Mouse (Mus musculus) brown adipose tissue, adult 24 weeks (tissue): ENCODE results near the gene Zbtb45. TPM values are rescaled to one million over a fixed set of nuclear protein-coding genes. Genes with fewer than 3 reads are reported as not detected.

Experiments used
- H3K27ac ChIP-seq: fragments of 200-500 bp; replicated peaks from 2 replicates; pipeline ENCODE4 v1.5.1; 2012; ENCODE audit warnings: low read depth, mild to moderate bottlenecking, low read length
- H3K4me1 ChIP-seq: fragments of 200-500 bp; 2 replicates; pipeline ENCODE4 v1.6.1; 2012; ENCODE audit warnings: low read length, mixed read lengths; ENCODE audit not compliant: control insufficient read depth, insufficient read depth, insufficient read length
- H3K4me3 ChIP-seq: fragments of 200-500 bp; 2 replicates; pipeline ENCODE4 v1.5.1; 2012; ENCODE audit warnings: low read depth, mild to moderate bottlenecking, low read length, moderate library complexity; ENCODE audit not compliant: insufficient read depth
- polyA plus RNA-seq: library from polyadenylated mRNA; stranded (reverse); fragments of >200 nt; gene quantifications from 2 replicates; pipeline ENCODE4 v1.2.4, GENCODE M21; 2012; ENCODE audit not compliant: missing spikeins, insufficient read depth, insufficient read length

Gene Zbtb45
- polyA plus RNA-seq, 1 experiment: 2.1 TPM

DNA sequence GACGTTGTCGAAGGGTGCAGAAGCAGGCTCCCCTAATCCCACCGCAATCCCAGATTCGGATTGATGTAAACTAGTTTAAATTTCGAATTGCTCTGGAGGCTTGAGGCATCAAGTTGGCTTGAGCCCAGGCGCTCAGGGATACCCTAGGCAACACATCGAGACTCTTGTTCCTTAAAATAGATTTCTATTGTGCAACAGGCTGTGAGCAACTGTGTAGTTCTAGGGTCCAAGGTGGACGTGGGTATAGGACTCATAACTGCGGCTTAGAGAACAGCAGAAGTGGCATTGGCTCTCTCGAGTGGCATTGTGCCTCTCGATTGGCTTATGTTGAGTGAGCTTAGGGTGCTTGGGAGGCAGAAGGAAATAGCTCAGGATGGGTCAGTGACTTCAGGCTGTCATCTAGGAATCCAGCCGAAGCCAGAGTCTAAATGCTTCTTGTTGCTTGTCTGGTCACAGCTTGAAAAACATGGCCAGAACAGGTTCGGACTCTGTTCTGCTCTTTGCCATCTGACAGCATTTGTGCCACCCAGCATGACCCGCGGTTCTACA lies 28.9 kb upstream of the Zbtb45 start:
- peak overlapping the region; percentile 96 for H3K27ac ChIP-seq
- no peaks in the 10 kb centered on the region; the same call in none of the 2 replicates for H3K4me1 ChIP-seq
- H3K4me3 ChIP-seq: peak overlapping the region; percentile 93

DNA sequence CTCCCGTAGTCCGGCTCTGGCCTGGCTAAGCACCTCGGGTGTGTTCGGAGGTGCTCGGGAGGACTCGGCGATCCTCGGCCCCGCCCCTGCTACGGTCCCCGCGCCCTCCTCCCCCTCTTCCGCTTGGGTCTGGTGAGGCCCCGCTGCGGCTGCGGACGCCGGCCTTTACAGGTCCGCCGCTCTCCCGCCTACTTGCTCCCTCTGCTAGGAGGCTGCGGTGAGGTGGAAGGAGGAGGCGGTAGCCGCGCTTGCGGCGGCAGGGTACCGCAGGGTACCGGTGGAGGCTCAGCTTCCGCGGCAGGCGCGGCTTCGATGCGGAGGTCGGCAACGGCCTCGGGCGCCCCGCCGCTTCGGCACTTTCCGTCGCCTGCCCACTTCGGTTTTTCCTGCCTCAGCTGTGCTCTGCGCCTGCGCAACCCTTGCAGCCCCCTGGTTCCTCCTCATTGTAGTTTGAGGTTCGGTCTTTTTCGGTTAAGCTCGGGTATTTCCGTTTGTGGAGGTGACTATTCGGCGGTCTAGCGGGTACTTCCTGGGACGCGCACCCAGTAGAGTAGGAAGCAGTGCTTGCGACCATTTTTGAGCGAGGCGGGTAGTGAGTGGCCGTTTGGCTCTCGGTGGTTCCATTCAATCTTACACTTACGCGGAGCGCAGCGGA lies 28.2 kb upstream of the Zbtb45 start, which contains the start of gene Ube2m:
Gene Ube2m, minus strand, starts transcription at position 375 of the 655 bp plus-strand sequence.
- Histone ChIP-seq H3K27ac (peak within 1 kb of the TSS; percentile 96), H3K4me3 (peak within 1 kb of the TSS; percentile 98), H3K4me1 (no peaks in the 10 kb centered on the region; the same call in none of the 2 replicates)

DNA sequence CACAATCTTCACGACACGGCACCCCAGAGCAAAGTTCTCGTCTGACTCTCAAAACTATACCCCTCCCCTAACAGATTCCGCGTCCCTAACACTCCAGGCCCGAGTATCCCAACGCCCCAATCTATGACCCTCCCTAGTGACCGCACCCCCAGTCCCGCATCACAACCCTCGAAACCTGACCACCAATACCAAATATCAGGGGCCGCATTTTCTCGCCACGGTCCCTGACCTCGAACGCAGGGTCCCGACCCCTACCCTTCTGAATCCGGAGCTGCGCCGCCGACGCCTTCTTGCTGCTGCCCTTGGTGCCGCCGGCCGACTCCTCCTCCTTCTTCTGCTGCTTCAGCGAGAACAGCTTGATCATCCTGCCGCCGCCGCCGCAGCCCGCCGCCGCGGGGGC lies 27.5 kb upstream of the Zbtb45 start:
- Histone ChIP-seq H3K27ac (peak overlapping the region; percentile 92), H3K4me1 (no peaks in the 10 kb centered on the region; the same call in none of the 2 replicates), H3K4me3 (peak overlapping the region; percentile 98)

DNA sequence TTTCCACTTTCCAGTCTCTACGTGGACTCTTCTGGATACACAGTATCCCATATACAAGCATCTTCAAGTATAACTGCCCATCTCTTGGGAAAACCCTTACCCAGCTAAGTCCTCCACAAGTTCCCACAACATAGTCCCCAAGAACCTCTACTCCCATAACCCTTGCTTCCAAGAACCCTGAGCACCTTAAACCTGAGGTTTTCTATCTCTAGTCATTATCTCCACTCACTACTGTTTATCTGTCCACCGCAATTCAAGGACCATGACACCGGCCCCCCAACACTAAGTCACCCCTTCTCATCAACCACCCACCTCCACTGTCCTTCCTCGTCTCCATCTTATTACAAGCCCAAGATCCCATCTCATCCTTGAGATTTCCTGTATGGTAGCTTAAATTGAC lies 27.0 kb upstream of the Zbtb45 start:
- H3K27ac ChIP-seq: peak overlapping the region; percentile 92
- peak overlapping the region; percentile 98 for H3K4me3 ChIP-seq
- H3K4me1 ChIP-seq: no peaks in the 10 kb centered on the region; the same call in none of the 2 replicates

DNA sequence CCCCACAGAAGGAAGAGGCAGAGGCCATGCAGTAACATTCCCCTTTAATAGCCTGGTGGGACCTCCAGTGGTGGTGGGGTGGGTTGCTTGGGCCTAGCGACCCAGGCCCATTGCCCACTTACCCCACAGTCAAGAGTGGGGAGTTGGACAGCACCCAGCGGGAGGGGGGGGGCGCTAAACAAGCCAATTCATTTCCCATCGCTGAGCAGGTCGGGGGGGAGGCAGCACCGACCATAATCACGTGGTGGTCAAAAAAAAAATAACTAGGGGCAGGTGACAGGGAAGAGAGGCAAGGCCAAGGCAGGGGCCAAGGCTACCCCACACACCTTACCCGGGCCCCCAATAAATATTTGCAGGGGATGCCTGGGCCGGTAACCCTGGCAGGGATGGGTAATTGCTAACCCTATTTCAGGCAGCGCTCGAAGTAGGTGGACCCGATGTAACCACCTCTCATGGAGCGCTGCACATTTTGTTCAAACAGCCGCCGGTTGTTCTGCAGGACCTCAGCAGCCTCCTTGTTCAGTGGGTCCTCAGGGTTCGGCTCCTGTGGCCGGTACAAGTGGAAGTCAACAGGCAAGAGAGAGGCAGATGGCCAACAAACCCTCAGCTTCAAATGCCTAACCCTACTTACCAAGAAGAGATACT lies 25.5 kb upstream of the Zbtb45 start:
- Histone ChIP-seq H3K4me3 (peak overlapping the region; percentile 68), H3K4me1 (no peaks in the 10 kb centered on the region; the same call in none of the 2 replicates), H3K27ac (no peak overlapping the region)

DNA sequence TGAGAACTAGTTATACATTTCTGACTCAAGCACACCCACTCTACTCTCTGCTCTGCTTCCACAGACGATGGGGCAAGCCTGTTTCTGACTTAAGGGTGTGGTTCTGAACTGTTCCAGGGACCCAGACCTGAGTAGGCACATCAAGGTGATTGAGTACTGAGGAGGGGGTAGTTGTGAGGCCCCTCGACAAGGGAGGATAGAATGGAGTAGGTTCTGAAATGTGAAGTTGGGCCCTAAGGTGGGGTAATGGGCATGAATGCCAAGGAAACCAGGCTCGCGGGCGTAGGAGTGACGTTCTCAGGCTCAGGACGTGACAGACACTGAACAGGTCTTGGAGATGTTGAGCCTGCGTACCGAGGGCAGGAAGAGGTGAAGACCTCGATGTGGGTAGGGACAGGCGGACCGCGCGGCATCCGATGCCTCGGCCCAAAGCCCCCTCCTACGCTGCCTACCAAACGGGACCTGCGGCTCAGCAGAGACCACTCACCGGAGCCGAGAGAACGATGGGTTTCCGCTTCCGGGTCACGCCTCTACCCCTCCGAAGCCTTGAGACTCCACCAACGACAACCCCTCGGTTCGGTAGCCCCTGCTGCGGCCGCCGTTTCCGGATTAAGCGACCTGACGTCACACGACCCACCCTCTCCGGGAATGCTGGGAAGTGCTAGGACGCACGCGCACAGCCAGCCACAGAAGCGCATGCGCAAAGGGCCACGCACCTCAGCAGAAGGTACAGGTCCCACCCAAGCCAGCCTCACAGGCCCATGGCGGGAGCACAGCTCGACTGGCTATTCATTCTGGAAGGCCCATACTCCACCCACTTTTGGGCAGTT lies 24.5 kb upstream of the Zbtb45 start, which contains the start of gene Chmp2a:
Gene Chmp2a, minus strand, starts transcription at position 660 of the 830 bp plus-strand sequence.
- peak within 1 kb of the TSS; percentile 68 for H3K4me3 ChIP-seq
- no peaks in the 10 kb centered on the region; the same call in none of the 2 replicates for H3K4me1 ChIP-seq
- H3K27ac ChIP-seq: peak within 1 kb of the TSS; percentile 85

DNA sequence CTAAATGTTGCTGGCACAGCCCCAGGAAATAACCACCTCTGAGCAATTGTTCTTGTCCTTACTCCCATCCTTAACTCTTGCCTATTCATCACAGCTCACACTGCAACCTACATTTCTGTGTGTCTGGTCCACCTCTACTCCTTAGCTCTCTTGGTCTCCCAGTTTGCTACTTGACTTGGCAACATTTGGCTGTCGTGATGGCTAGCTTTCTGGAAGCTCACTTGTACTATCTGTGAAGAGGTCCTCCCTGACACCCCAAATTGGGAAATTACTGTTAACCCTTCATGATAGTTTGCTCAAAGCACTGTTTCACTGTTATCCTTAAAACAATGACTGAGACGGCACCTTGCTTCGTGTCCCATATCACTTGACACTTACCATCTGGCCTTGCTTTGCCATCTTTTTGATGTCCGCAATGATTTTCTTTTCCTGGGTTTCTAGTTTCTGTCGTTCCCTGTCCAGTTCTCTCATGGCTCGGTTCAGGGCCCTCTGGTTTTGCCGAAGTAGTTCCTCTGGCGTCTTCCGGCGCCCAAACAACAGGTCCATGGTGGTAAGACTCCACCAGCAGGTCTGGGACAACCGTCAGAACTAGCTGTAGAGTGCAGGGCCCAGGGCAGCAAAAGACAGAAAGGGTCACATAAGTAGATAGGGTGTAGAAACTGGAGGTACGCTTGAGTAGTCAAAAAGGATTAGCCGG lies 23.8 kb upstream of the Zbtb45 start:
- no peaks in the 10 kb centered on the region; the same call in 1 of the 2 replicates for H3K4me1 ChIP-seq
- H3K4me3 ChIP-seq: peak overlapping the region; percentile 68
- peak overlapping the region; percentile 85 for H3K27ac ChIP-seq

DNA sequence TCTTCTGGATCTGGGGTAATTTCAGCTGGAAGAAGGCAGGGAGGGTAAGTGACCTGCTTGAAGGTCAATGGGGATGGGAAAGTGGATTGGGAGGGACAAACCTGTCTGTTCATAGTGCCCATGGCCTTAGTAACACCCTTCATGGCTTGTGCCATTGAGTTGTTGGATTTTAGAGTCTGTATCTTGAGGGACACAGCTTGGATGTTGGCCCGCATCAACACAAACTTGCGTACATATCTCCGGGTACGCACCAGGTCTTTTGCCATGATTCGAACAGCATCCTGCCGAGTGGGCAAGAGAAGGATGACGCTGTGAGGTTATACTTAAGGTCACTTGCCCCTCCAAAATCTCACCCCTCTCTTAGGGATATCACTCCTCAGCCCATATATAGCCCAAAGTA lies 22.7 kb upstream of the Zbtb45 start:
- H3K27ac ChIP-seq: no peak overlapping the region
- no peaks in the 10 kb centered on the region; the same call in 1 of the 2 replicates for H3K4me1 ChIP-seq
- no peak overlapping the region for H3K4me3 ChIP-seq

DNA sequence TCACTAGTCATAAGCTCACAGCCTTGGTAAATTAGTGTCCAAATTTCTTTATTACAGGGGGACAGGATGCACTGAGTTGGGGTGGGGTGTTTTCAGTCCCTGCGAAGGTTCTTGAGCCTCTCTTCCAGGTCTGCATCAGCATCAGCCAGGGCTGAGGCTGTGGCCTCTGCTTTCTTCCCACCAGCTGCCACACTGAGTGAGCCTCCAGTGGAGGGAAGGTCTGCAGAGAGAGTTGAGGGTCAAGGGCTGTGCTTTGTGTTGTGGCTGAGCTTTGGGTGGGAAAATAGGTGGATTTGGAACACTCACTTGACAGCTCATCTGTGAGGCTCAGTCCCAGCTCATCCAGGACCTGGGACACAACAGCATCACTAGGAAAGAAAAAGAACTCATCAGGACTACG lies 22.1 kb upstream of the Zbtb45 start:
- H3K4me3 ChIP-seq: no peak overlapping the region

DNA sequence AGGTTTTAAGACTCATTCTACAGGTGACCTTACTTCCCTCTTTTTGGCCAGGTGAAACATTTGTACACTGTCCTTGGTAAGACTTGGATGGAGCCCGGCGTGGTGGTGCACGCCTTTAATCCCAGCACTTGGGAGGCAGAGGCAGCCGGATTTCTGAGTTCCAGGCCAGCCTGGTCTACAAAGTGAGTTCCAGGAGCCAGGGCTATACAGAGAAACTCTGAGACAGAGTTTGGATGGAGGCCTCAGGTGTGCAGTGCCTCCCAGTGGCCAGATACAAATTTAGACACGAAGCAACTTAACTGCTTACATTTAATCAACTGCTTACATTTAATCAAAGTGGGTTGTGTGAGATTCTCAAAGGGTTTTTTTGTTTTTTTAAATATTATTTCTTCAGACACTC lies 21.2 kb upstream of the Zbtb45 start:
- Histone ChIP-seq H3K4me1 (no peaks in the 10 kb centered on the region), H3K27ac (no peak overlapping the region), H3K4me3 (no peak overlapping the region)

More for the DNA sequence above, 22.1 kb upstream of the Zbtb45 start:
- Histone ChIP-seq H3K27ac (no peak overlapping the region), H3K4me1 (no peaks in the 10 kb centered on the region; the same call in 1 of the 2 replicates)

DNA sequence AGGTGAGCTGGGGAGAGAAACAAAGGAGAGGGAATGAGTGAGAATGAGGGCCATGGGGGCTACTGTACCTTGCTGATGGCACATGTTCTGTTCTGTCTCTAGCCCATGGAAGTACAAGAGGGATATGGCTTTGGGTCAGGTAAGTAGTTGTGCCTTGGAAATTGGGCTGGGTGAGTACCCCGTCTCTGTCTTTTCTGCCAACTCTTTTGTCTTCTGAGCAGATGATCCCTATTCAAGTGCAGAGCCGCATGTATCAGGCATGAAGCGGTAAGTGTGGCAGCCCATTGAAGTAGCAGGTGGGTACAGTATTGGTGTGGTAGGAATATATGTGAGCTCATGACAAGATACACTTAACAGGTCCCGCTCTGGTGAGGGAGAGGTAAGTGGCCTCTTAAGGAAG lies 19.2 kb upstream of the Zbtb45 start:
- H3K27ac ChIP-seq: no peak overlapping the region
- H3K4me3 ChIP-seq: no peak overlapping the region
- H3K4me1 ChIP-seq: 0 out of 2 replicates have a peak, but pooled peaks cover 5% of the 10 kb centered on the region

DNA sequence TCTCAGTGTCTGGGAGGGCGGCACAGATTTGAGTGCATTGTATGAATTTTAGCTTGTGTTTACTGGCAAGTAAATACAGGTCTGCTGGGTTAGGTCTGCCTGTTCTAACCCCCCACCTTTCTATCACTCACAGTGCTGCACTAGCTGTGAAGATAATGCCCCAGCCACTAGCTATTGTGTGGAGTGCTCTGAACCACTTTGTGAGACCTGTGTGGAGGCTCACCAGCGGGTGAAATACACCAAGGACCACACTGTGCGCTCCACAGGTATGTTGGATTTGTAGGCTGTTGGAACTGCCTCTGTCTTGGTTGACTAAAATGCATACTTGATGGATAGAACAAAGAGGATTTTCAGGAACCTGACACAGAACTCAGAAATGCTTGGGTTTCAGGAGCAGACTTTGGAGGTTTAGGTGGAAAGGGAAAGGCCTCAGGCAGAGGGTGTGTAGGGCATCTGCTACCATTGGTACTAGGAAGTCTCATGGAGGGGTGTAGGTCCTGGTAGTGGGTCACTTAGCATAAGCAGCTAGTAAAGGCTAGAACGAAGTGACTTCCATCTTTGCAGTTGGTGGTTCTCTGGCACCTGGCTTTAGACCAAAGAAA lies 15.8 kb upstream of the Zbtb45 start:
- Histone ChIP-seq H3K27ac (no peak overlapping the region), H3K4me3 (peak overlapping the region; percentile 85), H3K4me1 (0 out of 2 replicates have a peak, but pooled peaks cover 5% of the 10 kb centered on the region)

DNA sequence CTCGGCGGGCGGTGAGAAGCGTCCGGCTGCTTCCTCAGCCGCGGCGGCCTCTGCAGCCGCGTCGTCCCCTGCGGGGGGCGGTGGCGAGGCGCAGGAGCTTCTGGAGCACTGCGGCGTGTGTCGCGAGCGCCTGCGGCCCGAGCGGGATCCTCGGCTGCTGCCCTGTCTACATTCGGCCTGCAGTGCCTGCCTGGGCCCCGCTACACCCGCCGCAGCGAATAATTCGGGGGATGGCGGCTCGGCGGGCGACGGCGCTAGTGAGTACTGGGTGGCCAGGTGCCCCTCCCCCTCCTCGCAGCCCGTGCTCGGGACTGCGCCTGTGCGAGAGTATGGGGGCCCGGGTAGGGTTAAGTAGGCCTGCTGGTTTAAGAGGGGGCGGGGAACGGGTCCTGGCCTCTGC lies 15.0 kb upstream of the Zbtb45 start:
- Histone ChIP-seq H3K4me1 (0 out of 2 replicates have a peak, but pooled peaks cover 5% of the 10 kb centered on the region), H3K27ac (no peak overlapping the region; the same call in 1 of the 2 replicates), H3K4me3 (peak overlapping the region; percentile 85)
